Mouse (Mus musculus) hindlimb bud, embryonic 11.5 days (tissue): ENCODE measurements around the gene Cdh18.
"Not testable (repeated sequence)": the region's sequence is repeated elsewhere in the genome, so short reads cannot be mapped to it uniquely, and the experiment has no call there.

Source experiments
- DNase-seq: peaks from one replicate; pipeline ENCODE4 v3.0.0-alpha.2; 2012; ENCODE audit warnings: low read depth, low spot score; ENCODE audit errors: extremely low spot score

The Cdh18 gene

GRCm38 (mm10) chr15:22934293-22934692 is 385.5 kb downstream of the Cdh18 start:
- no peak for DNase-seq

GRCm38 (mm10) chr15:22947234-22947633 is 398.4 kb downstream of the Cdh18 start:
- DNase-seq: no peak

DNA sequence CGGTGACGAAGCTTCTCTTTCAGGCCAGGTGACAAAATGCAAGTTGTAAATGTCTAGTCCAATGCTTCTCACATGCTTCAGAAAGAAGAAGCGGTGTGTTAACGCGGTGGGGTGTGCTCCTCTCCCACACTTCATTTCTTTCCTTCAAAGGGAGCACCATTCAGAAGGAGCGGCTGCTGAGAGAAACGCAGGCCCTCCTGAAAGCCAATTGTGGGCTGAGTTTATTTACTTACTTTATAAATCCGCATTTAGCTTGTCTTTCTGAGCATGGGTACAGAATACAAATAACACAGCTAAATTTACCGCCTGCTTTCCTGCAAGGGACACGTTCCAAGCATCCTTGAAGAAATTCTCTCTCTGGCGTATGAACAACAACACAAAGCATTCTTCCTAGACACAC is 420.6 kb downstream of the Cdh18 start:
- no peak for DNase-seq

- DNase-seq: no peak
Observed at GRCm38 (mm10) chr15:22980136-22980535, 431.3 kb downstream of the Cdh18 start.

GRCm38 (mm10) chr15:22984647-22985046 is 435.8 kb downstream of the Cdh18 start:
- DNase-seq: no peak

- DNase-seq: no peak
Observed at GRCm38 (mm10) chr15:23016680-23017079, 467.9 kb downstream of the Cdh18 start.

GRCm38 (mm10) chr15:23021151-23021550 is 472.3 kb downstream of the Cdh18 start:
- no peak for DNase-seq

GRCm38 (mm10) chr15:23022635-23023034 is 473.8 kb downstream of the Cdh18 start:
- DNase-seq: no peak

GRCm38 (mm10) chr15:23035551-23036207 is 486.9 kb downstream of the Cdh18 start:
- DNase-seq: no peak

DNA sequence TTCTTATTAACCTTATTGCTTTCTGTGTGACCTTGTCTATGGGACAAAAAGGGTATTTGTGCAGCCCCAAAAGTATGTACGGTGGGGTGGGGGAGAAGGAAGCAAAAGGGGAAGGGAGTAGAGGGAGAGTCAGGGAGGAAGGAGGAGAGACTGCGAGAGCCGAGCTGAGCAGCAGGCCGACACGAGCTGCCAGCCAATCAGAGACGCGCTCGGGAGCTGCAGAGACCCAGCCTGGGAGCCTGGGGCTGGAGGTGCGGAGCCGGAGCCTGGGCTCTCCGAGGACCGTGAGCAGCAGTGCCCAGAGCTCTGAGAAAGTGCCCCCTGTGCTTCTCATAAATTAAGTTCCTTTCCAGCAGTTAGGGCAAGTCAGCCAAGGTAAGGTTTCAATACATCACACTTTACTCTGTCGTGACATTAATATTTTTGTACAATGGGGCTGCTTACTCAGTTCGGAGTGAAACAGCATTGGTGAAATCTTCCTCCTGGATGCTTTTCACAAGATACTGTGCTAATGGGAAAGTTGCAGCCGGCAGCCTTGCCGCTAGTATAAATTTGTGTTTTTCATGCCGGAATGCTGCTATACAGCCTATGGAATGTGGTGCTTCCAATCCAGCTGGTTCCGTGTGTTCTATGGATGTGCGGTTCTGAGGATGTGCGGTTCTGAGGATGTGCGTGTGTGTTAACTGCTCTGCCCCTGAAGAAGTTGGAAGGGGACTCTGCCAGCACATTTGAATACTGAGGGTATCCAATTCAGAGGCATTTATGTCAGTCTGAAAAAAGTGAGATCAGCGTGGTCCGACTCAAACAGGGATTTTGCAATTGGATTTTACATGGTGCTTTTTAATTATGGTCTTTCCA is 487.6 kb downstream of the Cdh18 start:
- DNase-seq: no peak

DNA sequence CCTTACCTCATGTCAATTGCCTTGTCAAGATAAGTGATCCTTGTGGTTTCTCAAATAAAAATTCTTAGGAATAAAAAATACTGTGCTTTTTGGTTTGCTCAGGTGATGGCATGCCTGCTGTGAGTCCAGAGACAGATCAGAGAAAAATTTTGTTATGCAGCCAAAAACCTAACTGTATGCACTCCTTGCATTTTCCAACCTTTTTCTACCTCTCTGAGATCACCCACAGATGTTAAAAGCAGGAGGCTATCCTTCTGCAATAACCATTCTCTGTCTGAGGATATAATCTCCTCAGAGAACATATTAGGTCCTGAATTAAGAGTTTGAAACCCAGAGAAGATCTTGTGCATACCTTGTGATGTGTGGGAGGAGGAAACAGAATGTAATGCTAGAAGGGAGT is 488.7 kb downstream of the Cdh18 start:
- no peak for DNase-seq

- DNase-seq: no peak
Observed at GRCm38 (mm10) chr15:23046127-23046785, 497.4 kb downstream of the Cdh18 start.

GRCm38 (mm10) chr15:23052006-23052405 is 503.2 kb downstream of the Cdh18 start:
- no peak for DNase-seq

GRCm38 (mm10) chr15:23085326-23085725 is 536.5 kb downstream of the Cdh18 start:
- DNase-seq: not testable (repeated sequence)

GRCm38 (mm10) chr15:23087535-23087934 is 538.7 kb downstream of the Cdh18 start:
- no peak for DNase-seq

DNA sequence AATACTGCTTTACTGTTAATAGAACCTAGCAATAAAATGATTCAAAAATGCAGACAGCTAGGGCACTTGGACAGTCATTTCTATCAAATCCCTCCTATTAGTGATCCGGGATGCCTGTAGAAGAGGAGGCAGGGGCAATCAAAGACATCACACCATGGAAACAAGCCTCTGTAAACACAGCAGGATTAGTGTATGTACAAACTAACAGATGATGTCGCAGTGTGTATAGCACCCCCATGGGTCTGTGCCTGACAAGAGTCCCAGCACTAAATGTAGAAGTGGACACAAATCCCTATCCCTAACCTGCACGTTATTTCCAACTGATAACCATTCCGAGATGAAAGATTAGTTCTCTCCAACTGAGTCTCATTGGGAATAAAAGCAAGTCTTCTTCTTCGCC is 547.8 kb downstream of the Cdh18 start:
- DNase-seq: no peak

DNA sequence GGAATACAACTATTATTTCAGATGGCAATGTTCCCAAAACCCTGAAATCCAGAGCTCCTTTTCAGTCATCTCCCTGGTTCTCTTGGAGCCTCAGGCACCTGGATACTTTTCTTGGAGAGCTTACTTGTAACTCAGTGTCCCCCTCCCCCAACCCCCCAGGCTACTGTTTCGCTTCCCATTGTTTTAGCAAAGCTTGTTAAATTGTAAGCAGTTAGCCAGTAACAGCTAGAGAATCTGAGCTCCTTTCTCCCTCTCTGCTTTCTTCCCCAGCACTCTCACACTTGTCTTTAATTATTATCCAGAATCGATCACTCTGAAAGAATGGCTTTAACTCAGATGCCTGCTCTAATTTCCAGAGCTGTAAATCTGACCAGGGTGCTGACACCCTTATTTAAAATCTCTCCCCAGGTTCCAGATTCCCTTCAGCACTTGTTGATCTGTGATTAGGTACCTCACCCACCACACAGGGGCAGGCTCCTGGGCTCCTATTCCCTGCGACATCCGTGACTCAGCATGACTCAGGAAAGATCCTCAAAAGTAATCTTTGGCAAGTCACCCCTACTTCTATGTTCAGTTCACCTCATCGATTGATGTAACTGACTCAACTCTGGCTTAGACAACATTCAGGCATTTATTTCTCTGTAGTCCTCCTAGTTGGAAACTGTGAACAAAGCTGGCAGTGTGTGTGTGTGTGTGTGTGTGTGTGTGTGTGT is 556.0 kb downstream of the Cdh18 start:
- DNase-seq: peak; percentile 30

DNA sequence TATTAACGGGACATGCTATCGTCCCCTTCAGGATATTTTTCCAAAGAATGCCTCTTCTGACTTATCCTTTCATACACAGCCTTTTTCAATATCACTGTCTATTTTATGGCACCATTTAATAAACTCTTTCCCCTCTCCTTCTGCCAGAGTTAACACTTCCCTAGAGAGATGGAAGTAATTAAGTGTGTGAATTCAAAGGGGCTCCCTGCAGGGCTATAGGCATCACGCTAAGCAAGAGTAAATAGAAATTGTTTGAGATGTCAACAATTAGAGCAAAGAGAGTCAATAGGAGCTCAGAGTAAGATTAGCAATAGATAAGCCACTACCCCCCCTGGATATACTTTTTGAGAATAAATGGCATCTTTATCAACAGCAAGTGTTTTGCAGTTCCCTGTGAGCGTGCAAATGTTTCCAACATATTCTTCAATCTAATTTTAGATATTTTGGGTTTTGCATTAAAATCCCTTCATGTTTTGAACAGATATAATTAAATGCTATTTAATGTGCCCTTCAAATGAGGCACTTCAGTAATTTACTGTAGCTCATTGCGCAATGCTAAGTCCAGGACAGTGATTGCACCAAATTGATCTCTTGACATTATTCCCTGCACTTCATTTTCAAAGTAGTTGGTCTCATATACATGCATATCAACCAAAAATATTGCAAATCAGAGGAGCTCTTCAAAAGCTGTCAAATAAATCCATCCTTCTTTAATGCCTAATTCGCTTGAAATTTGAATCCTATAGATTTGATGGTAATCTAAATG is 586.3 kb downstream of the Cdh18 start:
- no peak for DNase-seq

- DNase-seq: no peak
Observed at GRCm38 (mm10) chr15:23136971-23137370, 588.1 kb downstream of the Cdh18 start.

DNA sequence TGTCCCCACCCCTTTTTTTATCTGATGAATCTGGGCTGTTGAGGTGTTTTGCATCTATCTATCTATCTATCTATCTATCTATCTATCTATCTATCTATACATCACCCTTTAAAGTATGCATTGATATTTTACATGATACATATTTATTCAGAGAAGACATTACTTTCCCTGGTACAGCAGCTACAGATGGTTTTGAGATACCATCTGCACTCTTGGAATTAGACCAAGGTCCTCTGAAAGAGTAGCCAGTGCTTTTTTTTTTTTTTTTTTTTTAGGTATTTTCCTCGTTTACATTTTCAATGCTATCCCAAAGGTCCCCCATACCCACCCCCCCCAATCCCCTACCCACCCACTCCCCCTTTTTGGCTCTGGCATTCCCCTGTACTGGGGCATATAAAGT is 594.1 kb downstream of the Cdh18 start:
- DNase-seq: not testable (repeated sequence)
